Mouse (Mus musculus) neural tube, embryonic 11.5 days (tissue): ENCODE results near the gene Top3a. TPM values are rescaled to one million over a fixed set of nuclear protein-coding genes. Genes with fewer than 3 reads are reported as not detected.
A peak's percentile ranks its signal among the peaks of the same experiment; 100 is the strongest.

Experiments
- ATAC-seq: fragments of 200-750 bp; cut with Nextera tagmentation; 2 replicates; pipeline ENCODE4 v1.8.0; 2017; ENCODE audit warnings: moderate number of reproducible peaks, mild to moderate bottlenecking, moderate TSS enrichment, moderate library complexity; ENCODE audit not compliant: insufficient read depth, low FRiP score, low TSS enrichment
- DNase-seq: peaks from one replicate; pipeline ENCODE4 v3.0.0-alpha.2; 2015; ENCODE audit warnings: low spot score
- H3K27ac ChIP-seq: fragments of 300-500 bp; sonication (generic); 2 replicates; pipeline ENCODE4 v1.5.1; 2014; ENCODE audit warnings: low read depth, mild to moderate bottlenecking, low read length
- H3K27me3 ChIP-seq: fragments of 300-500 bp; sonication (generic); 2 replicates; pipeline ENCODE4 v1.6.1; 2014; ENCODE audit warnings: mild to moderate bottlenecking, low read length, mixed read lengths; ENCODE audit not compliant: control insufficient read depth, insufficient read depth
- H3K36me3 ChIP-seq: fragments of 300-500 bp; sonication (generic); 2 replicates; pipeline ENCODE4 v1.6.1; 2014; ENCODE audit warnings: mild to moderate bottlenecking, low read length, moderate library complexity, mixed read lengths; ENCODE audit not compliant: control insufficient read depth, insufficient read depth
- H3K4me1 ChIP-seq: fragments of 300-500 bp; sonication (generic); 2 replicates; pipeline ENCODE4 v1.6.1; 2014; ENCODE audit warnings: low read length, mixed read lengths; ENCODE audit not compliant: control insufficient read depth, insufficient read depth
- H3K4me2 ChIP-seq: fragments of 300-500 bp; sonication (generic); 2 replicates; pipeline ENCODE4 v1.6.1; 2014; ENCODE audit warnings: low read depth, mild to moderate bottlenecking, moderate library complexity
- H3K4me3 ChIP-seq: fragments of 300-500 bp; sonication (generic); 2 replicates; pipeline ENCODE4 v1.5.1; 2014; ENCODE audit warnings: low read depth, low read length
- H3K9ac ChIP-seq: fragments of 300-500 bp; sonication (generic); 2 replicates; pipeline ENCODE4 v1.6.1; 2014; ENCODE audit warnings: mild to moderate bottlenecking, low read length
- H3K9me3 ChIP-seq: fragments of 300-500 bp; sonication (generic); 2 replicates; pipeline ENCODE4 v1.6.1; 2016; ENCODE audit warnings: low read length; ENCODE audit not compliant: control insufficient read depth
- WGBS: fragments of 180-500 bp; shearing (Covaris S2); extraction: QIAGEN DNeasy Blood & Tissue Kit; methylation state at CpG from one replicate; pipeline ENCODE4 v1.1.7; 2014; 5-methylcytosine and 5-hydroxymethylcytosine counted together
- polyA plus RNA-seq: library from polyadenylated mRNA; unstranded; fragments of >200 nt; fragmentation: Nextera tagmentation; extraction: Ambion mirVana; gene quantifications from 2 replicates; pipeline ENCODE4 v1.2.1, GENCODE M21; 2014

Top3a gene
- polyA plus RNA-seq, 1 experiment from 2014 or later, result 17.1 TPM

- Histone ChIP-seq H3K9ac (no peak overlapping the region), H3K9me3 (no peaks in the 10 kb centered on the region), H3K4me3 (no peak overlapping the region), H3K27ac (no peak overlapping the region), H3K4me2 (no peak overlapping the region), H3K27me3 (no peaks in the 10 kb centered on the region), H3K36me3 (peaks cover 38% of the 10 kb centered on the region), H3K4me1 (peaks cover 14% of the 10 kb centered on the region)
- ATAC-seq (no peak), DNase-seq (no peak)
- 92% methylated on average over 3 of the region's 3 CpGs for WGBS
Measured at GRCm38 (mm10) chr11:60705255-60705654, 71.9 kb downstream of the Top3a start.

GRCm38 (mm10) chr11:60704023-60704880, 72.9 kb downstream of the Top3a start:
- Histone ChIP-seq H3K9ac (no peak overlapping the region), H3K9me3 (no peaks in the 10 kb centered on the region), H3K4me1 (peaks cover 15% of the 10 kb centered on the region), H3K4me3 (no peak overlapping the region), H3K27me3 (no peaks in the 10 kb centered on the region), H3K27ac (no peak overlapping the region), H3K36me3 (peaks cover 30% of the 10 kb centered on the region), H3K4me2 (no peak overlapping the region)
- DNase-seq (no peak), ATAC-seq (no peak)
- WGBS, result 96% methylated on average over 19 of the region's 19 CpGs

- ATAC-seq (no peak), DNase-seq (peak; percentile 84)
- Histone ChIP-seq H3K4me2 (no peak overlapping the region), H3K9ac (no peak overlapping the region), H3K36me3 (peaks cover 22% of the 10 kb centered on the region), H3K27me3 (no peaks in the 10 kb centered on the region), H3K9me3 (no peaks in the 10 kb centered on the region), H3K4me1 (peaks cover 22% of the 10 kb centered on the region), H3K27ac (no peak overlapping the region), H3K4me3 (no peak overlapping the region)
- WGBS, result 37% methylated on average over 4 of the region's 4 CpGs
Measured at GRCm38 (mm10) chr11:60703131-60703530, 74.0 kb downstream of the Top3a start.

GRCm38 (mm10) chr11:60701611-60702010, 75.6 kb downstream of the Top3a start:
- no peak for DNase-seq
- no peak overlapping the region for H3K4me3 ChIP-seq
- H3K36me3 ChIP-seq, result peaks cover 11% of the 10 kb centered on the region
- H3K4me2 ChIP-seq, result no peak overlapping the region
- 92% methylated on average over 4 of the region's 4 CpGs for WGBS
- no peaks in the 10 kb centered on the region for H3K9me3 ChIP-seq
- H3K4me1 ChIP-seq, result peaks cover 22% of the 10 kb centered on the region
- H3K27ac ChIP-seq, result no peak overlapping the region
- H3K27me3 ChIP-seq, result no peaks in the 10 kb centered on the region
- no peak overlapping the region for H3K9ac ChIP-seq
- ATAC-seq, result no peak

- DNase-seq (no peak), ATAC-seq (no peak)
- H3K4me2 ChIP-seq, result peak overlapping the region; percentile 75
- H3K36me3 ChIP-seq, result peaks cover 6% of the 10 kb centered on the region; the same call in 1 of the 2 replicates
- peak overlapping the region; percentile 88 for H3K9ac ChIP-seq
- H3K27ac ChIP-seq, result no peak overlapping the region; the same call in 1 of the 2 replicates
- no peaks in the 10 kb centered on the region for H3K9me3 ChIP-seq
- H3K4me3 ChIP-seq, result peak overlapping the region; percentile 88
- 31% methylated on average over 12 of the region's 12 CpGs for WGBS
- H3K4me1 ChIP-seq, result peaks cover 22% of the 10 kb centered on the region
- no peaks in the 10 kb centered on the region for H3K27me3 ChIP-seq
Measured at GRCm38 (mm10) chr11:60700320-60701185, 76.6 kb downstream of the Top3a start.

- DNase-seq (peak; percentile 97), ATAC-seq (peak; percentile 77)
- H3K4me3 ChIP-seq, result peak within 1 kb of the TSS; percentile 88
- H3K27me3 ChIP-seq, result no peaks in the 10 kb centered on the region
- no peaks in the 10 kb centered on the region for H3K9me3 ChIP-seq
- peak within 1 kb of the TSS; percentile 75 for H3K4me2 ChIP-seq
- under 1% methylated on average over 53 of the region's 73 CpGs for WGBS
- H3K9ac ChIP-seq, result peak within 1 kb of the TSS; percentile 88
- H3K36me3 ChIP-seq, result 0 out of 2 replicates have a peak, but pooled peaks cover 3% of the 10 kb centered on the region
- H3K4me1 ChIP-seq, result peaks cover 22% of the 10 kb centered on the region
- peak within 1 kb of the TSS; percentile 89 for H3K27ac ChIP-seq
Measured at GRCm38 (mm10) chr11:60699524-60700075, 77.6 kb downstream of the Top3a start, which contains the start of gene Llgl1. Llgl1 (plus strand) TSS chr11:60699723.

GRCm38 (mm10) chr11:60698806-60699523, 78.2 kb downstream of the Top3a start:
- peak; percentile 82 for DNase-seq
- Histone ChIP-seq H3K9ac (peak overlapping the region; percentile 88), H3K27me3 (no peaks in the 10 kb centered on the region), H3K4me2 (peak overlapping the region; percentile 56), H3K9me3 (no peaks in the 10 kb centered on the region), H3K36me3 (no peaks in the 10 kb centered on the region), H3K4me1 (peaks cover 22% of the 10 kb centered on the region), H3K27ac (peak overlapping the region; percentile 89), H3K4me3 (peak overlapping the region; percentile 88)
- WGBS, result 2% methylated on average over 22 of the region's 22 CpGs
- ATAC-seq, result peak; percentile 48

GRCm38 (mm10) chr11:60697561-60697960, 79.6 kb downstream of the Top3a start:
- H3K27ac ChIP-seq, result no peak overlapping the region
- no peak overlapping the region for H3K4me2 ChIP-seq
- DNase-seq, result no peak
- WGBS, result 72% methylated on average over 2 of the region's 2 CpGs
- H3K4me3 ChIP-seq, result no peak overlapping the region
- no peaks in the 10 kb centered on the region for H3K27me3 ChIP-seq
- no peak overlapping the region for H3K9ac ChIP-seq
- no peaks in the 10 kb centered on the region for H3K36me3 ChIP-seq
- no peaks in the 10 kb centered on the region for H3K9me3 ChIP-seq
- peaks cover 20% of the 10 kb centered on the region for H3K4me1 ChIP-seq
- no peak for ATAC-seq
